Mouse (Mus musculus): ENCODE measurements around the gene D16Ertd472e.

D16Ertd472e gene

GRCm38 (mm10) chr16:78576478-78577084, at the start of gene D16Ertd472e:
Gene D16Ertd472e, minus strand, starts transcription at chr16:78576708.
- peak; percentile 70 for DNase-seq (ENCODE audit: low read depth, low spot score)

GRCm38 (mm10) chr16:78622755-78623154, 46.2 kb upstream of the D16Ertd472e start:
- DNase-seq (ENCODE audit: low read depth, low spot score): no peak

- no peak for DNase-seq (ENCODE audit: low read depth, low spot score)
Measured at GRCm38 (mm10) chr16:78619386-78619785, 42.9 kb upstream of the D16Ertd472e start.

- DNase-seq (ENCODE audit: low read depth, low spot score): no peak
Measured at GRCm38 (mm10) chr16:78617757-78618532, 41.4 kb upstream of the D16Ertd472e start.

GRCm38 (mm10) chr16:78606202-78606601, 29.7 kb upstream of the D16Ertd472e start:
- no peak for DNase-seq (ENCODE audit: low read depth, low spot score)

- DNase-seq (ENCODE audit: low read depth, low spot score): no peak
Measured at GRCm38 (mm10) chr16:78598919-78599318, 22.4 kb upstream of the D16Ertd472e start.

- no peak for DNase-seq (ENCODE audit: low read depth, low spot score)
Measured at GRCm38 (mm10) chr16:78596381-78596780, 19.9 kb upstream of the D16Ertd472e start.

- no peak for DNase-seq (ENCODE audit: low read depth, low spot score)
Measured at GRCm38 (mm10) chr16:78595821-78596220, 19.3 kb upstream of the D16Ertd472e start.

- no peak for DNase-seq (ENCODE audit: low read depth, low spot score)
Measured at GRCm38 (mm10) chr16:78594154-78594553, 17.6 kb upstream of the D16Ertd472e start.

GRCm38 (mm10) chr16:78591130-78591529, 14.6 kb upstream of the D16Ertd472e start:
- DNase-seq (ENCODE audit: low read depth, low spot score): no peak

GRCm38 (mm10) chr16:78588821-78589220, 12.3 kb upstream of the D16Ertd472e start:
- no peak for DNase-seq (ENCODE audit: low read depth, low spot score)

- no peak for DNase-seq (ENCODE audit: low read depth, low spot score)
Measured at GRCm38 (mm10) chr16:78586621-78587020, 10.1 kb upstream of the D16Ertd472e start.

- no peak for DNase-seq (ENCODE audit: low read depth, low spot score)
Measured at GRCm38 (mm10) chr16:78585664-78586397, 9.3 kb upstream of the D16Ertd472e start.

GRCm38 (mm10) chr16:78585163-78585562, 8.7 kb upstream of the D16Ertd472e start:
- no peak for DNase-seq (ENCODE audit: low read depth, low spot score)

- DNase-seq (ENCODE audit: low read depth, low spot score): no peak
Measured at GRCm38 (mm10) chr16:78583968-78584367, 7.5 kb upstream of the D16Ertd472e start.

- DNase-seq (ENCODE audit: low read depth, low spot score): no peak
Measured at GRCm38 (mm10) chr16:78580387-78580786, 3.9 kb upstream of the D16Ertd472e start.

- no peak for DNase-seq (ENCODE audit: low read depth, low spot score)
Measured at GRCm38 (mm10) chr16:78579386-78579785, 2.9 kb upstream of the D16Ertd472e start.

- DNase-seq (ENCODE audit: low read depth, low spot score): no peak
Measured at GRCm38 (mm10) chr16:78577085-78577671, 670 bp upstream of the D16Ertd472e start.

GRCm38 (mm10) chr16:78575852-78576477, 543 bp downstream of the D16Ertd472e start:
- peak; percentile 28 for DNase-seq (ENCODE audit: low read depth, low spot score)

- no peak for DNase-seq (ENCODE audit: low read depth, low spot score)
Measured at GRCm38 (mm10) chr16:78575190-78575851, 1.2 kb downstream of the D16Ertd472e start.

- no peak for DNase-seq (ENCODE audit: low read depth, low spot score)
Measured at GRCm38 (mm10) chr16:78574241-78574640, 2.3 kb downstream of the D16Ertd472e start.
